Mouse (Mus musculus): Measurements from ENCODE around the gene Utrn.

DNA sequence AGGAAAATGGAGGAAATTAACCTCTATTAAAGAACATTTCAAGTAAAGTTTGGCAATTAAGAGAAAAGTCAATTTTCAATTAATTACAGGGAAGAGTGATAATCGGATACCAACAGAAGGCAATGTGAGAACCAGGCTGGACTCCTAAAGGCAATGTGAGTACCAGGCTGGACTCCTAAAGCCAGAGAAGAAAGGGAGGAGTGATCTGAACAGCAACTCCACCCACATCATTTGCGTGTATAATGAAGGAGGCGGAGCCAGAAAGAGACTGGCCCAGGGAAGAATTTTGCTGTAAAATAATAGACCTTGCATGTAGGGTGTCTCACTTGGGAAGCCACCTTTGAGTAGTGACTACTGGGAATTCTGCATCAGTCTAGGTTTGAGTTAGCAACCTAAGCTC lies 334.4 kb downstream of the Utrn start:
- TF ChIP-seq POLR2A (IDR thresholded peaks at IDR 0.05; ENCODE audit: borderline replicate concordance, low read depth, low read length): no peak
- no peak for TF ChIP-seq CTCF (IDR thresholded peaks at IDR 0.05; ENCODE audit: low read depth, low read length)

All from bone marrow macrophage, adult 2 months (primary cell).